Mouse (Mus musculus): ENCODE results near the gene Pdzd8.
A peak's percentile ranks its signal among the peaks of the same experiment; 100 is the strongest.

Pdzd8 gene

DNA sequence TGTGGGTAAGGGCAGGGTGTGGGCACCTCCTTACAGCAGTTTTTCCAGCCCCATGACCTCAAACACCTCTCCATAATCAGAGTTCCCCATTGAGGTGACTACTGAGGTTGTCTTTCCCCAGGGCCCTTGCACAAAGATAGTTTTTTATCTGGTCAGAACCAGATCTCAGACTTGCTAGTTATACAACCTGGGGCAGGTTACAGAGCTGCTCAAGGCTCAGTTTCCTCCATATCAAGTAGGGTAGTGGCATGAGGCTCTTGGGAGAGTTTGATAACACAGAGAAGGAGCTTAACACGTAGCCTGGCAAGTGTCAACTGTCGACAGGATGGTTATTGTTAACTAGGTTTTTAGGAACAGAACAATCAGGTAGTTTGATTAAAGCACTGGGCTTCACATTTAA, 9.3 kb upstream of the Pdzd8 start:
- DNase-seq (ENCODE audit: low spot score) = no peak

DNA sequence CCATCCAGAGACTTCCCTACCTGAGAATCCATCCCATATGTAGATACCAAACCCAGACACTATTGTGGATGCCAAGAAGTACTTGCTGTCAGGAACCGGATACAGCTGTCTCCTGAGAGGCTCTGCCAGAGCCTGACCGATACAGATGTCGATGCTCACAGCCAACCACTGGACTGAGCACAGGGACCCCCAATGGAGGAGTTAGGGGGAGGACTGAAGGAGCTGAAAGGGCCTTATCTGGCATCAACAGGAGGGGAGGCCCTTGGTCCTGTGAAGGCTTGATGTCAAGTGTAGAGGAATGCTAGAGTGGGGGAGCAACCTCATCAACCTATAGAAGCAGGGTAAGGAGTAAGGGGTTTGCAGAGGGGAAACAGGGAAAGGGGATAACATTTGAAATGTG, 7.2 kb upstream of the Pdzd8 start:
- no peak for DNase-seq (ENCODE audit: low spot score)

GRCm38 (mm10) chr19:59351151-59351889, 5.7 kb upstream of the Pdzd8 start:
- DNase-seq (ENCODE audit: low spot score) = no peak

DNA sequence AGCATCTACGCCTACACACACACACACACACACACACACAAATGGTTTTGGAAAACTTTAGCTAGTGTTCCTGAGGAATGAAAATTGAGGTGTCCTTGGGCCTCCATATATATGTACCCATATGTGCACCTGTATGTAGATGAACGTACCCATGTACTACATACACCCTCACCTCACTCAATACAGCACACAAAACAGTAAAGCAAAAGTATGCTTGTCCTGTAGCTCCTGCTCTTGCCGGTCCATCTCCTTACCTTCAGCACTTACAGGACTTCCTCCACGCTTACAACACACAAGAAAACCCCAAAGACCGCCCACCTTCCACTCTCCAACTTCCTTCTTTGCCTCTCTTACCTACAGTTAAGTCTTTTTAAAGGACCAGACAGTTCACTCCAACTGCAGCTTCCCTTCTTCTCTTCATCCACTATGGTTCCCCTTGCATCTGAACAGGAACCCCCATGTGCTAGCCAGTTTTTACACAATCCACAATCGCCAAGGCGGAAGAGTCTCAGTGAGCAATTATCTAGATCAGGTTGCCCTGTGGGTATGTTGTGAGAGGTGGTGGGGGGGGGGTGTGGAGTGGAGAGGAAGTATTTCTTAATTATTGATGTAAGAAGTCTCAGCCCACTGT, 4.8 kb upstream of the Pdzd8 start:
- DNase-seq (ENCODE audit: low spot score) = no peak

DNA sequence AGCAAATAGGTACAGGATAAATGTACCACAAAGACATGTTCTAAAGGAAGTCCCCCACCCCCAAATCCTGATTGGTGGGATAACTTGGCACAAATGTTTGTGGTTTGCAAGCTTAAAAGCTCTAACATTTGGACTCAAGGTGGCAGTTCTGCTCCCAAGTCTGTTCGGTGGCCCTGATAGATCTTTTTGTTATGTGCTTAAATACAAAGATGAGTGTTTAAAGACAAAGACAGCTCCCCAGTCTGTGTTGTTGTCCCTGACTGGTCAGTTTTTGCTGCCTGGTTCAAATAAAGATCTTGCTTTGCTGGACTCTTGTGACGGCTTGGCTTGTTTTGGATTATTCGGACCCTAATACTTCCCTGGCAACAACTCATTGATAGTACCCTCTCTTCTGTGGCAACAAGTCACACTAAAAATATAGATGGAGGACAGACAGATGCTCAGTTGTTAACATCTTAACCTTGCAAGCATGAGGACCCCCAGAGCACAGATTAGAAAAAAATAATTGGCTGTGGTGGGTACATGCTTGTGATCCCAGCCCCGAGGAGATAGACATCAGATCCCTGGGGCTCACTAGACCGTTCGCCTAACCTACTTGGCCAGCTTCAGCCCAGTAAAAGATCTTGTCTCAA, 3.9 kb upstream of the Pdzd8 start:
- DNase-seq (ENCODE audit: low spot score) = no peak

- DNase-seq (ENCODE audit: low spot score) = no peak
Measured at GRCm38 (mm10) chr19:59346325-59346724, 745 bp upstream of the Pdzd8 start.

- peak; percentile 73 for DNase-seq (ENCODE audit: low spot score)
Measured at GRCm38 (mm10) chr19:59345081-59345657, 411 bp downstream of the Pdzd8 start.

GRCm38 (mm10) chr19:59344304-59344711, 1.3 kb downstream of the Pdzd8 start:
- peak; percentile 58 for DNase-seq (ENCODE audit: low spot score)

DNA sequence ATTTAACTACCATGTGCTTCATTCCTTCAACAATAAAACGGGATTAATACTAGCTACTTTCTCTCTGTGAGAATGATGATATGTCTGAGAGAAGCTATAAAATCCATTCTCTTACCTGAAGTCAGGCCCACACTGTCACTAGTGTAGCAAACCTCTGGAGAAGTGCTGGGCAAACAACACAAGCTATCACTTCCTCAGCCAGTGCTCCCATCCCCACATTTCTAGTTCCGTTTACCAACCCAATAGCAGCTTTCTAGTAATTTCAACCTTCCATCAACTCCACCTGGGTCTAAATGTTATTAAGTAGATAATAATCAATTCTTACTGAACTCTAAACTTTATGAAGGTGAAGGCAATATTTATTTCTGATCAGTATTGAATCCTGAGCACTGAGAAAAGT, 2.6 kb downstream of the Pdzd8 start:
- no peak for DNase-seq (ENCODE audit: low spot score)

DNA sequence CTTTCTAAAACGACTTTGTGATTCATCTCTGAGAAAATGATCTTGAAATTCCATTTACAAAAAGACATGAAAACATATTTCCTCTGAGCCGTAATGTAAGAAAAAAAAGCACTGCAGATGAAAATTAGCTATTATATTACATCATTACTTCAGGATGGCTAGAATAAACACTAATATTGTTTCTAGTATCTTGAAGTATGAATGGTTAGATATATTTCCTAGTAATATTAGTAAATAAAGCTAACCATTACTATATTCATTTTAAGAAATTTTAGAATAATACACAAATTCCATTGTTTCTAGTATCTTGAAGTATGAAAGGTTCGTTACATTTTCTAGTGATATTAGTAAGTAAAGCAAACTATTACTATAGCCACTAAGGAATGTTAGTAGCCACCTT, 5.7 kb downstream of the Pdzd8 start:
- no peak for DNase-seq (ENCODE audit: low spot score)

DNA sequence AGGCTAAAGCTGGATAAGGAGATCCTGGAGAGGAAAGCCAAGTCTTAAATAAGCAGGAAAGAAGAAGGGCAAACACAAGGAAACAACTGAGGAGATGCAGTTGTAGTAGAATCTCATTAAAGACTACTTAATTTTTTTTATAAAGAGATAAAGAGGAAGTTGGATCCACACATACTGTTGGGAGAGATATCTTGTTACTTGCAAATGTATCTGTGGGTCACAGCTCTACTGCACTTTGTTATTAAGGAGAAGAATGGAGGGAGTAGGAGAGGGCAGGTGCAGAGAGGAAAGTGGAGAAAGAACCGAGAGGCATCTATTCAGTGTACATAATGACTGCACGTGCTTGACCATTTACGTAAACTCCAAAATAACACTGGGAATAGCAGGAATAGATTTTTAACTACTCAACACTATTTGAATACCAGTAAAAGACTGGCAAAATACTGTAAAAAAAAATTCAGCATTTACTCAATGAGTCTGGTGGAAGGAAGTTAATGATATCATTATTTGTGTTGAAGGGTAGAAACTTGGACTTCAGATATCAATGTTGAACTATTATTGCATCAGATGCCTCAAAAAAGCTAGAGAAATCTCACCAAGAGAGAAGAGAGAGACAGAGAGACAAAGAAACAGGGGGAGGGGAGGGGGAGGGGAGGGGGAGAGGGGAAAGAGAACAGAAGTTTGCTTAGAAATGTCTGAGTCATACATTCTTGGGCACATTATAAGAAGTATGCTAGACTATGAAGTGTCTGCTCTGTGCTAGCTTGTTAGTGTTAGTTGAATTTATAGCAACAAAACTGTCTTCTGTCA, 7.5 kb downstream of the Pdzd8 start:
- no peak for DNase-seq (ENCODE audit: low spot score)

DNA sequence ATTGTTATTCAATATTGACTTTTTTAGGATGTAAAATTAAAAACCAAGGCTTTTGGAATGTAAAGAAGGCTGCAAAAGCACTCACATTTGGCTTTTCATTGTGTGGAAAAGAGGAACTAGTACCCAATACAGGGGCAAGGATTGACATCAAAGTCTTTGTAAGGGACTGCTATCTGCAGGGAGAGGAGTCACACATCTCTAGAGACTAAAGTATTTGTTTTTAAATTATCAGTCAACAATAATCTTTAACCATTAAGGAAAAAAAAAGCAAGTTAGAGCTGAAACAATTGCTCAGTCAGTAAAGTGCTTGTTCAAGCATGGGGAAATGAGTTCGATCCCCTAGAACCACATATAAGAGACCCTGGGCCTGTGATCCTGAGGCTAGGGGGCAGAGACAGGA, 8.9 kb downstream of the Pdzd8 start:
- no peak for DNase-seq (ENCODE audit: low spot score)

DNA sequence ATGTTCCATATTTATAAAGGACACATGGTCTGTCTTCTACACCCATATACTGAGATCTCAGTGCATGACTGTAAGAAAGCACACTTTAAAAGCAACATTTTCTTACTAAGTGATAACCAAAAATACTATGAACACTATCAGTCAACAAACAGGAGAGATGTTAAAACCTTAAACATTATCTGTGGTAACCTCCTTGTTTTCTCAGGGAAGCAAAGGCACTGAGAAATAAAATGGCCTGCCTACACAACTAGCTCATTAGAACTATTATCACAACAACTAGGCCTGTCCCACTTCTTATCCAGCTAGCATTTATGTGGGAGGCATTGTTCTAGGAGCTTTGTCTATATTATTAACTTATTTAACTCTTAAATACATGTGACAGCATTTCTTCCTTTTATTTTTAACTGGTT, 14.8 kb downstream of the Pdzd8 start:
- no peak for DNase-seq (ENCODE audit: low spot score)

DNA sequence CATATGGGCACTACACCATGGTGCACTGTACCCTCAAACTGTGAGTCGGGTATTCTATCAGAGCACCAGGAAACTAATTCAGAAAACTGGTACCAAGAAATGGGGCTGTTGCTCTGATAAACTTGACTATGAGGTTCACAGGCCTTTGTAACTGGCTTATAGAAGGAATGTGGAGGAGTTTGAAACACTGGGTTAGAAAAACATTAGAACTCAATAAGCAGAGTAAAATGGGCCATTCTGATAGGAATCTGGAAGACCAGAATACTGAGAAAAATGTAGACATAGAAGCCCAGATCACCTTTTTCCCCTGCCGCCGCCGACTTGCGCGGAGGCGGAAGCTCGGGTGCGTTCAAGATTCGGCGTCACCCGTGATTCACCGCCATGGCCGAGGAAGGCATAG, 23.6 kb downstream of the Pdzd8 start, which contains the start of gene Rps12-ps3:
Gene Rps12-ps3, plus strand, starts transcription at position 301 of the 400 bp plus-strand sequence.
- DNase-seq (ENCODE audit: low spot score) = no peak

DNA sequence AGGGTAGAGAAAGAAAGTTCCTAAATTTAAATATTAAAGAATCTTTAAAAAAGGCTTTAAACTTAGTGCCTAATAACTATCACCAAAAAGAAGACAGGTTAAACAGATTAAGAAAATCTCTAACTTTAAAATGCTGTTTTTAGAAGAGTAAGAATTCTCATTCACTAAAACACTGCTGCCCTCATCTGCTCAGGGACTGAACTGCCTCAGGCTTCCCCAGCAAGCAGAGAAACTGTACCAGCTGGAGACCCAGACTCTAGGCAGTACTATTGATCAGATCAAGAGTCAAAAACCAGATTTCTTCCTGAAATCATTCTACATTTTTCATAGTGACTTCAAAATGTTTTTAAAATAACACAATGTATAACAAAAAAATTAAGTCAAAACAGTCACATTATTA, 29.0 kb downstream of the Pdzd8 start:
- DNase-seq (ENCODE audit: low spot score) = peak; percentile 58

DNA sequence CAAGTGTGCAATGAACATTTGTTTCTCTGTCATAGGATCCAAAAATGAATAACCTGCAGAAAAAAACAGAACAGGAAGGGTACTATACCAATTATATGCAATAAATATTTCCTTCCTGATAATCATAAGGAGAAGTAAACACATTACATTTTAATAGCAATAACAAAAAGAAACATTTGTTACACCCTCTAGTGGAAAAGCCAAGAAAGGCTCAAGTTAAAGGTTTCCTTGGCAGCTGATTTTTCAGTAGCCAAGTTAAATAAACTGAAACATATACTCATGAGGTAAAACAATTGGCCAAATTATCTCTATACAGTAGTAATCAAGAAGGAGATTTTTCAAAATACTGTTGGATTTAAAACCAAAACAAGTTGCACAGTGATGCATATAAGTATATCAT, 30.3 kb downstream of the Pdzd8 start:
- DNase-seq (ENCODE audit: low spot score) = peak; percentile 15

- no peak for DNase-seq (ENCODE audit: low spot score)
Measured at GRCm38 (mm10) chr19:59292183-59292839, 53.3 kb downstream of the Pdzd8 start.

DNA sequence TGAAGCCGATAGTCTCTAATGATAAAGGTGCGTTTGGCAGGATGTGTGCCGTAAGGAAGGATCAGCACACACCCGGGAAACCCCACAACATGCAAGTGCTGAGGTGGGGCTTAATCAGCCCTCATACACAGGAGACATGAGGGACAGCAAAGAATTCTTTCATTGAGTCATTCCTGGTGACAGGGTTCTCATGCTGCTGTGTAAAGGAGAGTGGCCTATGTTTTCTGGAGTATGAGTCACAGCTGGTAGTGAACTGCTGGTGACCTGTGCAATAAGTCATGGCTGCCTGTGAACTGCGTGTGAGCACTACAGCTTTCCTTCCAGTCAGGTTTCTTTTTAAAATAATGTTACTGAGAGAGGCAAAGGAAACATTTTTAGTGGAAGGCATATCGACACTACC, 55.8 kb downstream of the Pdzd8 start:
- DNase-seq (ENCODE audit: low spot score) = peak; percentile 46

DNA sequence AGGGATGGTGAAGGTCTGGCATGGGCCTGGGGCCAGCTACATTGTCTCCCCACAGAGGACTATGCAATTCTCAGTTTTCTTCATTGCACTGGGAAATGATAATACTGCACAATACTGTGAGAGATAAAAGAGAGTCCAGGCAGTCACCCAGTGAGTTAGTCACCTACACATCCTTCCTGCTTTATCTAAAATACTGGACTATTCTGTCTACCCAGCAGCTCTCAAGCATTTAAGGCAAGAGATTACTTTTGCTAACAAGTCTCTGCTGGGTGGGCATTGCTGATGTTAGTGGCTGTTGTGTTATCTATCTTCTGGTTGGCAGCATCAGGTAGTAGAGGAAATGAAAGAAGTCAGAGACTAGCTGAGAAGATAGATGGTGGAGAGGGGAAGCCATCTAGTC, 56.5 kb downstream of the Pdzd8 start:
- DNase-seq (ENCODE audit: low spot score) = no peak

GRCm38 (mm10) chr19:59282001-59282400, 63.6 kb downstream of the Pdzd8 start:
- DNase-seq (ENCODE audit: low spot score) = no peak

GRCm38 (mm10) chr19:59280841-59281240, 64.7 kb downstream of the Pdzd8 start:
- DNase-seq (ENCODE audit: low spot score) = peak; percentile 39

GRCm38 (mm10) chr19:59276354-59276753, 69.2 kb downstream of the Pdzd8 start:
- no peak for DNase-seq (ENCODE audit: low spot score)

All from MN1 (cell line).